Mouse (Mus musculus) yolk sac, embryonic 10.5 days (tissue): Measurements from ENCODE around the gene Fxyd4.

Source experiments
- DNase-seq: peaks from one replicate; pipeline ENCODE4 v3.0.0-alpha.2; 2017; ENCODE audit warnings: low spot score

Gene Fxyd4

GRCm38 (mm10) chr6:117937222-117937932 is at the start of gene Fxyd4:
Gene Fxyd4 (minus strand): TSS chr6:117937692.
- DNase-seq: no peak

GRCm38 (mm10) chr6:117987173-117987572 is 49.7 kb upstream of the Fxyd4 start:
- no peak for DNase-seq

GRCm38 (mm10) chr6:117966729-117967128 is 29.2 kb upstream of the Fxyd4 start:
- no peak for DNase-seq

DNA sequence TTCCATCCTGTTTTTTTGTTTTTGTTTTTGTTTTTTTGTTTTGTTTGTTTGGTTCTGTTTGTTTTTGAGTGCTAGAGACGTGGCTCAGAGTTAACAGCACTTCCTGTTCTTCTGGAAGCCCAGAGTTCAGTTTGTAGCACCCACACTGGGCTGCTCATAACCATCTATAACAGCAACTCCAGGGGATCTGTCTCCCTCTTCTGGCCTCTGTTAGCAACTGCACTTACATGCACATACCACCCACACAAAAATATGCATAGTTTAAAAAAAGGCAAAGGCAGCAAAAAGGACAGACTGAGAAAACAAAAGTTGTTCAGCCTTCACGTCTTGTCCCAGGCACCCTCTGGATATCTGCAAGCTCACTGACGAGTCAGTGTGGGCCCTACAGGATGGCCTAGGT is 25.7 kb upstream of the Fxyd4 start:
- no peak for DNase-seq

- DNase-seq: no peak
Measured at GRCm38 (mm10) chr6:117956851-117957501, 19.5 kb upstream of the Fxyd4 start.

GRCm38 (mm10) chr6:117956161-117956560 is 18.7 kb upstream of the Fxyd4 start:
- DNase-seq: no peak

- no peak for DNase-seq
Measured at GRCm38 (mm10) chr6:117952330-117952729, 14.8 kb upstream of the Fxyd4 start.

DNA sequence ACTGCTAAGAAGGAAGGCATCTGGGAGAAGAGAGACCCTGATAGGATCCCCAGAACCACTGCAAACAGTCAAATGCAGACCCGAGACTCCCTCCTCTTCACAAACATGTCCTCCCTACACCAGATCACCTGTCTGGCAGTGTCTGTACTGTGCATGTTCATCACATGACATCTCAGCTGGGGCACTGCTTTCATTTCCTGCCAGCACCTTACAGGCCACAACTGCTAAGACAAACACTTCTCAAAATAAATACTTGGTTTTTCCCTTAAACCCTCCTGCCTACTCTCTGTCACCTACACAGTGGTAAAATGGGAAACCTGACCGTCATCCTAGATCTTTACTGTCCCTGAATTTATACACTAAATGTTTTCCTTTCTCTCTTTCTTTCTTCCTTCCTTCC is 6.4 kb upstream of the Fxyd4 start:
- DNase-seq: no peak

DNA sequence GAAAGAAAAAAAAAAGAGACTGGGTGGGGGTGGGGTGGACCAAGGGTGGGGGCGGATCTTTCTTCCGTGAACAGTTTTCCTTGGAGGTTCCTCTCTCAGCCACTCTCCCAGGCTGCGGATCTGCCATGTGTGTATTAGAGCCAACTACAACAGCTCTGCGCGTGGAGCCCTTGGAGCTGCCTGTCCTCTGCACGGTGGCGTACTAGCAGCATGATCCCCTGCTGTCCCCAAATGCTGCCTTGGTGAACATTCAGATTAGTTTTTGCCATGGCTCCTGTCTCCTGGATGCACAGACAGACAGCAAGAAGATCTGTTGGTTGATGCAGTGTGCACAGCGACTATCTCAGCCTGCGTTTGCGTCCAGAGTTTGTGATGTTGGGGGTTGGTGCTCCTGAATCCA is 5.3 kb upstream of the Fxyd4 start:
- DNase-seq: no peak

DNA sequence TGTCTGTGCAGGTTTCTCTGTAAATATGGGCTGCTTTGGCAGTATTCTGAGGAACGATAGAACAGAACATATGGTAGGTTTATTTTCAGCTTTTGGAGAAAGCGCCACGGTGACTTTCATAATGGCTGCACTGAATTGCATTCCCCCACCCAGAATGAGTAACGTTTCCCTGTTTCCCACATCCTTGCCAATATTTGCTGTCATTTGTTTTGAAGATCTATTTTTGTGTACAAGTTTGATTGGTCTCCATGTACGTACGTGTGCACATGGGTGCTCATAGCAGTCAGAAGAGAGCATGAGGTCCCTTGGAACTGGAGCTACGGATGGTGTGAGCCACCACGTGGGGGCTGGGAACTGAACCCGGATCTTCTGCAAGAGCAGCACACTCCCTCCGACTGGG is 1.5 kb upstream of the Fxyd4 start:
- no peak for DNase-seq

DNA sequence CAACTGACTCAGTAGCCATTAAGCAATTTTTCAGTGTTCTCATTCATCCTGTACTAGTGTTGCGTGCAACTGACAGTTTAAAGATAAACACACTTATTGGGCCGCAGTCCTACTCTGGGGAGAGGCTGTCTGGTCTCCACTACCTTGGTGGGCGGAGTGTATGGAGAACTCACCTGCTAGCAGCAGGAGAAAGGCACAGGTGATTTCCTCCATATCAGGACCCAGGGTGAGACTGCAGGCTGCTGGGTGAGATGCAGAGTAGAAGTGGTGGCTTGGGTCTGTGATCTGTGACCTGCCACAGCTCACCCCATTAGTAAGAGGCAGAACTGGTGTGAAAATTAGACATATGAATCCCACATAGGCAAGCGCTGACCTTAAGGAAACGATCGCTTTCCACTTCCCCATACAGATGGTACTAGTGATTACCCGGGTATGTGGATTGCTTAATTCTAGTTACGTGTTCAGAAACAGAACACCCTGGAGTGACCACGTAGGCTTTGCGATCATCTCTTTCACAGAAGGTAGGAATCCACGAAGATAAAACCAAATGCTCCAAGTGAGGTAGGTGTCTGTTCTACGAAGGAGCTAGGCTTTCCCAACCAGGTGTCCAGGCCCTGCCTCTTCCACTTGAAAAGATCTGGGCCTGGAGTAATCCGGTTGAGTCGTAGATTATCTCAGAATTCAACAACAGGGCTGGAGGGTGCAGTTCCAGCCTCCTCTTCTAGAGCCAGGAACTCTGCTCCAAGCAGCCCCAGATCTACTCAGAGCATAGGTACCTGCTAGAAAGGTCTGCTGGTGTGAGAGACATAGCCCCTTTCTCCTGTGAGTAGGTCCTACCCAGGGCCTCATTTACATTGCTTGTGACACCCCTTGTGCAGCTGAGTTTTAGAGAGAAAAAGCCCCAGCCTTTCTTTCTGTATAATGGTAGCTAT is 1.5 kb downstream of the Fxyd4 start:
- DNase-seq: no peak

GRCm38 (mm10) chr6:117934301-117934700 is 3.2 kb downstream of the Fxyd4 start:
- no peak for DNase-seq

DNA sequence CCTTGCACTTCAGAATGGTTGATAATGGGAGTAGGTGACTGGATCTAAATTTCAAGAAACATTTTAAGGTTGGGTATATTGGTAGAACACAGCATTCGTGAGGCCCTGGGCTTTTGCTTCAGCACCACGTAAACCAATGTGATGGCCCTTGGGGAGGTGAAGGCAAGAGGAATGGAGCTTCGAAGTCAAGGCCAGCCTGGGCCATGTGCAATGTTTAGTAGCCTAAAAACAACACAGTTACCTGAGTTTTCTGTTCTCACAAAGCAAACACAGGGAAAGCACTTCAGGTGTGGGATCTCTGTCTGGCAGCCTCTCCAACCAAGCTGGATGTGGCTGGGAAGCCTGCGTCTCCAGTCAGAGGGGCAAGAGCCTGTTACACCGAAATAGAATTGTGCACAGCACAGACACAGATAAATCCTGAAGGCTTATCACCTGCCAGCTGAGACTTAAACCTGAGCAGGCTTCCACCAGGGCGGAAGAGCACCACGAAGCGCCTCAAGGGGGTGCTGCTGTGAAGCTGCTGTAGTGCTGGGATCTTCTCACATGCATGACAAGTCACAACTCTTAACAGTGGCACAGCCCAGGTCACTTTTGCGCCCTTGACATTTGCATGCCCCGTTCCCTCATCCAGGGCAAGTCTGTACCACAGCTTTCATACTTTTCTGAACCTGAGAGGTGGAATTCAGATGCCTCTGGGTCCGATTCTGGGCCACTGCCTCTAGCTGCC is 5.0 kb downstream of the Fxyd4 start:
- no peak for DNase-seq

DNA sequence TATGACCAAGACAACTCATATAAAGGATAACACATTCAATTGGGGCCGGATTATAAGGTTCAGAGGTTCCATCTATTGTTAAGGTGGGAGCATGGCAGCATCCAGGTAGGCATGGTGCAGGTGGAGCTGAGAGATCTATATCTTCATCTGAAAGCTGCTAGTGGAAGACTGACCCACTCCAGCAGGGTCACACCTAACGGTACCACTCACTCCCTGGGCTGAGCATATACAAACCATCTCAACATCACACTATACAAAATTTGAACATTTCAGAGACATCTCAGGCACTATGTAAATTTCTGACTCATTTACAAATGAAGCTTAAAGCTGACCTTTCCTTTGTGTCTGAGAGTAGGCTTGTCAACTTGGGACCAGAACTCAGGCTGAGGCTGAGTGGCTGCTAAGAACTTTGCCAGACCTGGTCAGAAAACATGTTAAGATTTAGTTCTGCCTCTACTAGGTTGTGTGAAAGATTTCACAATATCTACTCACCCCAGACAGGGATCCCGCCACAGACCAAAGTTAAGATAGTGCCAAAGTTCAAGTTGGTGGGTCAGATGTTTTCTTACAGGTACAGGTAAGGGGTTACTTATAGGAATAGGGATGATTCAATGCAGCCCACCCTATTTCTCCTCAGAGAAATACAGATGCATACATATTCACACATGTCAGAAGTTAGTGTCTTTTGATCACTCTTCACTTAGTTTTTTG is 7.4 kb downstream of the Fxyd4 start:
- DNase-seq: no peak

GRCm38 (mm10) chr6:117928746-117929145 is 8.7 kb downstream of the Fxyd4 start:
- no peak for DNase-seq

DNA sequence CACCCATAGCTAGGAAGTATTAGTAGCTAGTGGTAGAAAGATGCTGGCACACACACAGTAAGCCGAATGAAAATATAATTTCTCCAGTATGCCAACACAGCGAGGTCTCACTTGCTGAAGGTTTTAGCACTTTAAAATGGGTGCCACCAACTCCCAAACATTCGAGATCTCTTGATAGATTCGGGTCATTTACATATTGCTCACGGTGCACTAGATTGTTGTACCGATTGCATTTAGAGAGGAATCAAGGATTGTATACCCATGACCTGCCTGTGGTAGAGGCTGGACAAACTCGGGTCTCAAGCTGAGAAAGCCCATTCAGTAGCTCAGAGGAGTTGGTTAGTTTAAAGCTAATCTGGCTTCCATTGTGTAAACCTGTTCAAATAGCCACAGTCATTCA is 9.5 kb downstream of the Fxyd4 start:
- no peak for DNase-seq

GRCm38 (mm10) chr6:117926871-117927491 is 10.5 kb downstream of the Fxyd4 start:
- no peak for DNase-seq

DNA sequence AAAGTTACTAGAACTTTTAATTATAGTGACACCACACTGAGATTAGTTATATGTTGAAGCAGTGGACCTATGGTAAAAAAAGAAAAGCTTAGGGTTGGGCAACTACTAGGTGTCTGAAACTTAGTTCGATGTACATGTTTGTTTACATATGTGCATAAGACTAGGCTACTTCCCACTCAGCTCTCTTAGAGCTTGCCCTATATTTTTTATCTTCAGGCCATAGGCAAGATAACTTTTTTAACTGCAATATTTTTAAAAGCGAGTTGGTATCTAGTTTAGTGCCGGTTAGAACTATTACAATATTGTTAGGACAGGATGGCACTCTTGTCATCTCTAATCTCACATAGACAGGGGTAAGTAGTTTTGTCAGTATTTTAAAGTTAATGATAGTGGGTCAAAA is 15.5 kb downstream of the Fxyd4 start:
- DNase-seq: no peak

- DNase-seq: no peak
Measured at GRCm38 (mm10) chr6:117920659-117921640, 16.5 kb downstream of the Fxyd4 start.

GRCm38 (mm10) chr6:117918043-117918442 is 19.4 kb downstream of the Fxyd4 start:
- no peak for DNase-seq
